Mouse (Mus musculus) brain, embryonic 14.5 days (tissue): Measurements from ENCODE around the gene Ccdc62.

Experiments
- CTCF ChIP-seq: fragments of 200-500 bp; IDR thresholded peaks from 2 replicates; pipeline ENCODE4 v1.5.1; 2012; ENCODE audit warnings: inconsistent platforms, mild to moderate bottlenecking, moderate library complexity, borderline replicate concordance; ENCODE audit not compliant: insufficient read depth, insufficient read length; ENCODE audit errors: extremely low read depth
- POLR2A ChIP-seq: fragments of 200-500 bp; IDR thresholded peaks from 2 replicates; pipeline ENCODE4 v1.6.1; 2012; ENCODE audit warnings: mild to moderate bottlenecking, inconsistent platforms, borderline replicate concordance; ENCODE audit not compliant: poor library complexity, insufficient read depth, insufficient read length, severe bottlenecking; ENCODE audit errors: extremely low read depth

- no peak for TF ChIP-seq CTCF
- no peak for TF ChIP-seq POLR2A
These were observed 30.6 kb downstream of the Ccdc62 start for GRCm38 (mm10) chr5:123961046-123961445.
